Mouse (Mus musculus): ENCODE measurements around the gene Slc5a2.

Slc5a2 gene

GRCm38 (mm10) chr7:128252609-128253008, 12.8 kb upstream of the Slc5a2 start:
- peak; percentile 51 to 64 for DNase-seq

DNA sequence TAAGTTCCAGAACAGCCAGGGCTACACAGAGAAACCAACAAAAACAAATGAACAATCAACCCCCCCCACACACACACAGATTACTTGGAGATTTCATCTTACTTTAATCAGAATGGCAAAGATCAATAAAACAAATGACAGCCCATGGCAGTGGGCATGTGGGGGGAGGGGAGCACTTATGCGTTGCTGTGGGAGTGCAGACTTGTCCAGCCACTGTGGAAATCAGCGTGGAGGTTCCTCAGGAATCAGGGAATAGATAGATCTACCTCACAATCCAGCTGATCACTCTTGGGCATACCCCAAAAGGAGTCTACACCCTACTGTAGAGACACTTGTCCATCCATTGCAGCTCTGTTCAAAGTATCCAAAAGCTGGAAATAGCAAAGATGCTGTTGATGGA, 10.5 kb upstream of the Slc5a2 start:
- DNase-seq: no peak

- DNase-seq: no peak
These were observed 9.7 kb upstream of the Slc5a2 start for GRCm38 (mm10) chr7:128255757-128256156.

GRCm38 (mm10) chr7:128256783-128257334, 8.6 kb upstream of the Slc5a2 start:
- peak in 1 of 2 experiments; percentile 34 for DNase-seq

- DNase-seq: no peak
These were observed 599 bp downstream of the Slc5a2 start for GRCm38 (mm10) chr7:128266056-128266455.

- no peak for DNase-seq
These were observed 1.9 kb downstream of the Slc5a2 start for GRCm38 (mm10) chr7:128267391-128267790.

- no peak for DNase-seq
These were observed 2.4 kb downstream of the Slc5a2 start for GRCm38 (mm10) chr7:128267813-128268212.

DNA sequence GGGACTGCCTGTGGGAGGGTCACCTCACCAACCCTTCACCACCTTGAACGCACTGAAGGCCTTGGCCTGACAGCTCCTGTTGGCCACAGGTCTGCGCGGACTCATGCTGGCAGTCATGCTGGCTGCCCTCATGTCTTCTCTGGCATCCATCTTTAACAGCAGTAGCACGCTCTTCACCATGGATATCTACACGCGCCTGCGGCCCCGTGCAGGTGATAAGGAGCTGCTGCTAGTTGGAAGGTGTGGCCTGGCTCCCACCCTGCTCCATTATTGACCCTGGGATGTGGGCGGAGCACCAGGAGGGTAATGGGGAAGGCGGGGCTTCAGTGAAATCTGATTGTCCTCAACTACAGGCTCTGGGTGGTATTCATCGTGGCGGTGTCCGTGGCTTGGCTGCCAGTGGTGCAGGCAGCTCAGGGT, 5.0 kb downstream of the Slc5a2 start:
- DNase-seq: peak; percentile 48 to 64

DNA sequence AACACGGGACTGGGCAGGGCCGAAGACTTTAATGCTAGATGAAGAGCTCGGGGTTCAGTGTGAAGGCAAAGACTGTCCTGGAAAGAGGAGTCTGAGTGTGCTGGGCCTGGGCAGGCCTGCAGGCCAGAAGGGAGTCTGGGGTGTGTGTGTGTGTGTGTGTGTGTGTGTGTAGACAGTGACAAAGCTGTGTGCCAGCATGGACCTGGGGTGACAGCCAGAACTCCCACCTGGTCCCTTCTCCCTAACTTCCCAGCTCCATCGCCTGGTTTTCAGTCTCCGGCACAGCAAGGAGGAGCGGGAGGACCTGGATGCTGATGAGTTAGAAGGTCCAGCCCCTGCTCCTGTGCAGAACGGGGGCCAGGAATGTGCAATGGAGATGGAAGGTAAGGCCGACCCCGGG, 6.0 kb downstream of the Slc5a2 start:
- DNase-seq: peak; percentile 55 to 58

DNA sequence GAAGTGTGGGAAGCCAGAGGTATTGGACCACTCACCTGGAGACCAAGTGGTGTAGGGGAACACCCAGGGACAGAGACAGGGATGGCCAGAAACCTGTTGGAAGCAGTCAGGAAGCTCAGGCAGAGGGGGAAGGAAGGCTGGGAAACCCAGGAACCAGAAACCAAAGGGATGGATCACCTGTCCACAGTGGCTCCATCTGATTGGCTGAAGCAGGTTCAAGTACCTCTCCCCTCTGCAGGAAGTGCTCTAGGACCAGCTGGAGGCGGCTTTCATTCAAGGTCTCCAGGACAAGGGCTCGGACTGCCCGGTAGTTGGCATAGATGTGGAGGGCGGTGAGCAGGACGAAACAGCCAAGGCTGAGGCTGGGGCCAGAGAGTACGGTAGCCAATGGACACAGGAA, 10.6 kb downstream of the Slc5a2 start:
- no peak for DNase-seq

DNA sequence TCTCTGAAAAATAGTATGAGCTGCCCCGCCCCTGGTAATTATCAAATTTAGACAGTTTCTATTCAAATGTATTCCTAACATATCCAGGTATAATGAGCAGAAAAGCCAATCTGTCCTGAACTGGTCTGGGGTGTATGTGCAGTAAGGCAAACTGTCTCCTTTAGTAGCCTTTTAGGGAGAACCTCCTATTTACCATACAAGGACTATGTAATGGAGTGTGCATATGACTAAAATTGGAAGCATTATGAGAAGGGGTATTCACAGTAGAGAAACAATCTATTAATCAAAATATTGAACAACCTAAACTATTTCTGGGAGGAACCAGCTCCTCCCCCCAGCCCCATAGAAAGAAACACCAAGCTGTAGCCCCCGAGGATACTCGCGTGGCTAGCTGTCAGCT, 14.3 kb downstream of the Slc5a2 start:
- DNase-seq: no peak

DNA sequence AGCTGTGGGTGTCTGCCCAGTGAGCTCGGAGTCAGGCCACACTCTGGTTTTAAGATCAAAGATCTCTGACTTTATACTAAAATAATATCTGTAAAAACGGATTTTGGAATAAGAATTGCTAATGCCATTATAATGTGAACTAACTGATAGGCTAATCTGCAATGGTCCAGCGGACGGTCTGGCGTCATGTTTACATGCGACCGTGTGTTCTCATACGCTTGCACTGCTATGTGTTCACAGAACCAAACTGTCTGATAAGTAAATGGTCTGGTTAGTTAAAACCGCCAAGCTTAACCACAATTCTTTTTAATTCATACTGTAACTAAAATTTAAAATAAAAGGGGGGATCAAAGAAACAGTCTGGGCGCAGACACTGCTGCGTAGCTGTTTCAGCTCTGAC, 16.3 kb downstream of the Slc5a2 start:
- no peak for DNase-seq

GRCm38 (mm10) chr7:128282532-128283244, 17.2 kb downstream of the Slc5a2 start:
- DNase-seq: no peak

DNA sequence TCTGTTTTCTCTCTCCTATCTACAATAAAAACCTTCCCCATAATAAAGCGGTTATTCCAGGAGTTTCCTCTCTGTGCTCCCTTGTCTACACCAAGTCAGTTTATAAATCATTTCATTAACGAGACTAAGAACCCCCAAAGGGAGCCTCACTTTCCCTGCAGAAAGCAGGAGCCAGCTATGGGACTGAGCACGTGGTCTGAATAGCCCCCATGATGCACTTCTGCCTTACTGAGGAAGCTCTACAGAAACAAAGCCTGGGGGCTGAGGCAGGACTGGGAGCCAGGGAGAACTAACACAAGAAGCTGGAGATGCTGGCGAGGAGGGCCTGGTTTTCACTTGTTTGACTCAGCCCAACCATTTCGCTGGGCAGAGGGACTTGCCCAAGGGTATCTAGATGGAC, 18.6 kb downstream of the Slc5a2 start:
- DNase-seq: no peak

GRCm38 (mm10) chr7:128285060-128285459, 19.6 kb downstream of the Slc5a2 start:
- DNase-seq: no peak

DNA sequence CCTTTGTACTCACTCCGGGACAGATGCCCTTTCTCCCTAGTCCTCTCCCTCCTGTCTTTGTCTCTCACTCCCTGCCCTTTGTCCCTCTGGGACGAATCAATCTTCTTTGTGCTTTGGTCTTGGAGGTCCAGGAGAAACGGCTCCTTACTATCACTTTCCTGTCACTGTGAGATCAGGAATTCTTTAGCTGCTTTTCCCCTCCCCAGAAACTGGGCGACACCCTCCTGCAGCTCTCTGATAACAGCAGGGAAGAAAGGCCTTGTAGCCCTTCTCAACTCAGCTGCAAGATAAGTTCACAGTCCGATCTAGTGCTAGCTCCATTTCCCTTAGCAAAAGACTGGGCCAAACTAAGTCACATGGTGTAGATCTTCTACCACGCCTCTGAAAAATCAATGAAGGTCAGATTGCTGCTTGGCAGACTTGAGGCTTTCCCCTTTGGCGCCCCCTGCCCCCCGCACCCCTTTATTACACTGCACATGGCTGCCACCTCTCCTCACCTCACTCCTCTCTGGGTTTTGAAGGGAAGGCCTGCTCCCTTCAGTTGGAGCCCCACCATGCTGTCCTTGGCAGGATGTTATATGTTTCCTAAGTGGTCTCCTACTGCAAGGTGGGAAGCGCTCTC, 23.6 kb downstream of the Slc5a2 start:
- no peak for DNase-seq

GRCm38 (mm10) chr7:128294785-128295184, 29.3 kb downstream of the Slc5a2 start:
- DNase-seq: no peak

DNA sequence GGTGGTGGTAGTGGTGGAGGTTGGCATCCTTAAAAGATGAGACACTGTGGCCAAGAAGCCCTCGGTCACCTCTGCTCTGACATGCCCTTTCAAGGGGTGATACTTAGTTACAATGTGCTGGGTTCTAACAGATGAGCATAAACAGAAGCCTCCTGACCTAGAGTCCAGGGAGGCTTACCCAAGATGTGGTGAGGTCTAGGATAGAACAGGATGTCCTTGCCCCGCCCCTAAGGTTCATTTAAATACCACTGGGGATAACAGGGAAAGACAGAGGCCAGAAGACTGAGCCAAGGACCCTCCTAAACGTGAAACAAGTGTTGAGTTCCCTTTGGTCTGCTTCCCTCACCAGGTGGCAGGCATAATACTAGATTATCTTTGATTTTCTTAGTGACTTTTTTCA, 31.1 kb downstream of the Slc5a2 start:
- DNase-seq: no peak

DNA sequence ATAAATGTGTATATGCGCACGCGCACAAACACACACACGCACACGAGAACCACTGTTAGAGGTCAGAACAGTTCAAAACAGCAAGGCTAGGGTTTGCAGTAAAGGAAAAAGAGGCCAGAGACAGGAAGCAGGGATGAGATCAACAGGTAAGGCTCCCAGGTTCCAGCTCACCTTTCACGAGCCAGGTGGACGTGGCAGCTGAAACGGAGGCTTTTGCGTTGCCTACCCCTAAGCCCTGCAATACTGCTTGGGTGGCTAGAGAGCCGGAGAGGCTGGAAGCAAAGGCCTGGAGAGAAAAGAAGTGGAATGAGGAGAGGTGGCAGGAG, 31.8 kb downstream of the Slc5a2 start:
- DNase-seq: no peak

- DNase-seq: peak; percentile 70 to 73
These were observed 32.4 kb downstream of the Slc5a2 start, which contains the start of gene BC017158 for GRCm38 (mm10) chr7:128297617-128298480. Gene BC017158, minus strand, starts transcription at chr7:128298170.

- no peak for DNase-seq
These were observed 33.3 kb downstream of the Slc5a2 start for GRCm38 (mm10) chr7:128298481-128299342.

- no peak for DNase-seq
These were observed 35.5 kb downstream of the Slc5a2 start for GRCm38 (mm10) chr7:128300952-128301351.
